Mouse (Mus musculus): ENCODE results near the gene Csnk2a1. TPM values are rescaled to one million over a fixed set of nuclear protein-coding genes. Genes with fewer than 3 reads are reported as not detected.

The Csnk2a1 gene
- polyA plus RNA-seq, 1 experiment from 2014 or later, result 74.6 TPM

DNA sequence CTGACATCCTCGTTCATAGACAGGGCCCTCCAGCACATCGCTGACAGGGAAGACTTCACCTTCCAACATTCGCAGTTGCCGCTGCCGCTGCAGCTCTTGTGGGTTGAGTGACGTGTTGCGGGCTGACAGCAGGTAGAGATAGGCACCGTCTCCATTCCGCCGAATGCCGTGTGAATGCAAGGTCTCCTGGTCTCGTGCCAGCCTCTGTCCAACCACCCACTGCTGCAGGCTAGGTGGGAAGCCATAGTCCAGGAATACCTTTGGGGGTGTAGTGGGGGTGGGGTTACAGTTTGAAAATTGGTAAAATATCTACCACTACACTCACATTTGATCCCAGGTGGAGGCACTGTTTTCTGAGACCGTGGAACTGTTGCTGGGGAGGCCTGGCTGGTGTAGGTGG, 99.5 kb downstream of the Csnk2a1 start:
- Histone ChIP-seq H3K4me1 (replicated peaks) (peaks cover 12% of the 10 kb centered on the region), H3K9ac (no peak overlapping the region), H3K27me3 (no peaks in the 10 kb centered on the region), H3K27ac (no peak overlapping the region), H3K36me3 (peaks cover 63% of the 10 kb centered on the region), H3K4me2 (no peak overlapping the region), H3K9me3 (replicated peaks) (no peaks in the 10 kb centered on the region), H3K4me3 (no peak overlapping the region)
- ATAC-seq (replicated peaks; ENCODE audit: insufficient number of reproducible peaks, insufficient read depth, low FRiP score, low read depth), result no peak
- 79% methylated on average over 13 of the region's 13 CpGs for WGBS

DNA sequence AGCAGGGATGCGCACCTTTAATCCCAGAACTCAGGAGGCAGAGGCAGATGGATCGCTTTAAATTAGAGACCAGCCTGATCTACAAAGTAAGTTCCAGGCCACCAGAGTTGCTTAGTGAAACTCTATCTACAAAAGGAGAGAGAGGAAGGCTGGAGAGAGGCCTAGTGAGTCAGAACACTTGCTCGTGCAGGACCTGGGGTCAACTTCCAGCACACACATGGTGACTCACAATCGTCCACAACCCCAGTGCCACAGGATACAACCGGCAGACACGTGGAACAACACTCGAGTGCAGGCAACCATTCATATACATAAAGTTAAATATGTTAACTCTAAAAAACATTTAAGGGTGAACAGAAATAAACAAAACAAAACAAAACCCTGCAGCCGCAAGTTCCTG, 100.0 kb downstream of the Csnk2a1 start:
- Histone ChIP-seq H3K9ac (no peak overlapping the region), H3K4me3 (no peak overlapping the region), H3K36me3 (peaks cover 58% of the 10 kb centered on the region), H3K9me3 (replicated peaks) (no peaks in the 10 kb centered on the region), H3K27ac (no peak overlapping the region), H3K27me3 (no peaks in the 10 kb centered on the region), H3K4me2 (no peak overlapping the region), H3K4me1 (replicated peaks) (peaks cover 16% of the 10 kb centered on the region)
- no peak for ATAC-seq (replicated peaks; ENCODE audit: insufficient number of reproducible peaks, insufficient read depth, low FRiP score, low read depth)
- 87% methylated on average over 8 of the region's 8 CpGs for WGBS

GRCm38 (mm10) chr2:152327980-152328379, 101.3 kb downstream of the Csnk2a1 start:
- Histone ChIP-seq H3K9ac (no peak overlapping the region), H3K9me3 (replicated peaks) (no peaks in the 10 kb centered on the region), H3K27ac (no peak overlapping the region), H3K4me1 (replicated peaks) (peaks cover 22% of the 10 kb centered on the region), H3K27me3 (no peaks in the 10 kb centered on the region), H3K4me2 (no peak overlapping the region), H3K4me3 (no peak overlapping the region), H3K36me3 (peaks cover 45% of the 10 kb centered on the region)
- ATAC-seq (replicated peaks; ENCODE audit: insufficient number of reproducible peaks, insufficient read depth, low FRiP score, low read depth), result no peak
- 63% methylated on average over 5 of the region's 5 CpGs for WGBS

- Histone ChIP-seq H3K27me3 (no peaks in the 10 kb centered on the region), H3K9ac (peak overlapping the region; percentile 90), H3K4me2 (peak overlapping the region; percentile 86), H3K27ac (no peak overlapping the region), H3K36me3 (peaks cover 18% of the 10 kb centered on the region), H3K9me3 (replicated peaks) (no peaks in the 10 kb centered on the region), H3K4me1 (replicated peaks) (peaks cover 22% of the 10 kb centered on the region), H3K4me3 (peak overlapping the region; percentile 96)
- WGBS, result 47% methylated on average over 7 of the region's 7 CpGs
- no peak for ATAC-seq (replicated peaks; ENCODE audit: insufficient number of reproducible peaks, insufficient read depth, low FRiP score, low read depth)
These were observed 104.3 kb downstream of the Csnk2a1 start for GRCm38 (mm10) chr2:152330858-152331423.

Other genes with a start within 250 kb of the Csnk2a1 start
- gene Fam110a, start 246.6 kb upstream of the Csnk2a1 start, polyA plus RNA-seq (2015; fragmentation: Nextera tagmentation; extraction: Ambion mirVana), result 8.8 and 12.7 TPM in 2 replicates
- 0.40 and 0.87 TPM in 2 replicates for gene Slc52a3, start 230.3 kb upstream of the Csnk2a1 start, polyA plus RNA-seq (2015; fragmentation: Nextera tagmentation; extraction: Ambion mirVana)
- 0.04 TPM in 1 of 2 replicates, not detected in the other for gene Scrt2, start 145.3 kb upstream of the Csnk2a1 start, polyA plus RNA-seq (2015; fragmentation: Nextera tagmentation; extraction: Ambion mirVana)
- 5.3 and 10.3 TPM in 2 replicates for gene Srxn1, start 121.3 kb upstream of the Csnk2a1 start, polyA plus RNA-seq (2015; fragmentation: Nextera tagmentation; extraction: Ambion mirVana)
- gene Tcf15, start 83.3 kb upstream of the Csnk2a1 start, polyA plus RNA-seq (2015; fragmentation: Nextera tagmentation; extraction: Ambion mirVana), result 14.1 and 14.3 TPM in 2 replicates
- gene Tbc1d20, start 67.0 kb downstream of the Csnk2a1 start, polyA plus RNA-seq (2015; fragmentation: Nextera tagmentation; extraction: Ambion mirVana), result 28.8 and 35.4 TPM in 2 replicates
- 54.3 and 79.1 TPM in 2 replicates for gene Rbck1, start 105.8 kb downstream of the Csnk2a1 start, polyA plus RNA-seq (2015; fragmentation: Nextera tagmentation; extraction: Ambion mirVana)
- gene Trib3, start 117.2 kb downstream of the Csnk2a1 start, polyA plus RNA-seq (2015; fragmentation: Nextera tagmentation; extraction: Ambion mirVana), result 2.9 and 3.1 TPM in 2 replicates
- gene Nrsn2, start 149.8 kb downstream of the Csnk2a1 start, polyA plus RNA-seq (2015; fragmentation: Nextera tagmentation; extraction: Ambion mirVana), result 1.6 and 2.1 TPM in 2 replicates
- 6.5 and 7.0 TPM in 2 replicates for gene Sox12, start 171.2 kb downstream of the Csnk2a1 start, polyA plus RNA-seq (2015; fragmentation: Nextera tagmentation; extraction: Ambion mirVana)
- 30.8 and 31.7 TPM in 2 replicates for gene Zcchc3, start 188.2 kb downstream of the Csnk2a1 start, polyA plus RNA-seq (2015; fragmentation: Nextera tagmentation; extraction: Ambion mirVana)
- gene 6820408C15Rik, start 188.7 kb downstream of the Csnk2a1 start, polyA plus RNA-seq (2015; fragmentation: Nextera tagmentation; extraction: Ambion mirVana), result 2.0 and 2.4 TPM in 2 replicates
- not detected in 2 replicates for gene Defb23, start 237.8 kb downstream of the Csnk2a1 start, polyA plus RNA-seq (2015; fragmentation: Nextera tagmentation; extraction: Ambion mirVana)